Mouse (Mus musculus) CH12.LX (cell line): Measurements from ENCODE around the gene Ppp1r9b. TPM values are rescaled to one million over a fixed set of nuclear protein-coding genes. Genes with fewer than 3 reads are reported as not detected.

Experiments
- DNase-seq: peaks from one replicate; pipeline ENCODE4 v3.0.0-alpha.2; 2013; ENCODE audit errors: extremely low read depth
- H3K27ac ChIP-seq: 2 replicates; pipeline ENCODE4 v1.5.1; 2012; ENCODE audit warnings: low read depth, mild to moderate bottlenecking, control low read depth, moderate library complexity; ENCODE audit not compliant: insufficient read depth
- H3K27me3 ChIP-seq: replicated peaks from 2 replicates; pipeline ENCODE3; 2012; ENCODE audit warnings: inconsistent platforms
- H3K36me3 ChIP-seq, 2 experiments: replicated peaks in 1 of 2; 2 replicates each; pipeline versions ENCODE3 to v1.6.1; 2012; ENCODE audit warnings: inconsistent platforms in 1 of 2, low read length in 1 of 2, mild to moderate bottlenecking in 1 of 2, mixed read lengths in 1 of 2, moderate library complexity in 1 of 2; ENCODE audit not compliant: control insufficient read depth in 1 of 2, insufficient read depth in 1 of 2
- H3K4me1 ChIP-seq, 2 experiments: 2 replicates each; pipeline ENCODE4 v1.6.1; 2012; ENCODE audit warnings: inconsistent platforms in 1 of 2, moderate library complexity in 1 of 2; ENCODE audit not compliant: insufficient read depth in 2 of 2, control insufficient read depth in 1 of 2
- H3K4me2 ChIP-seq: 2 replicates; pipeline ENCODE4 v1.6.1; 2012; ENCODE audit warnings: low read depth, mild to moderate bottlenecking, control low read depth; ENCODE audit not compliant: poor library complexity, insufficient read depth, severe bottlenecking
- H3K4me3 ChIP-seq, 3 experiments: fragments of 150-350 bp in 1 of 3; sonication (generic) in 1 of 3; replicated peaks in 1 of 3; 2 replicates each; pipeline versions ENCODE3 to v1.5.1; 2011 to 2012; ENCODE audit warnings: low read depth in 2 of 3, low read length in 2 of 3, mild to moderate bottlenecking in 2 of 3, moderate library complexity in 2 of 3, control low read depth in 1 of 3, improper control_type of control experiment in 1 of 3, inconsistent platforms in 1 of 3, mixed read lengths in 1 of 3; ENCODE audit not compliant: poor library complexity in 1 of 3
- H3K79me2 ChIP-seq: replicated peaks from 2 replicates; pipeline ENCODE4 v1.6.1; 2012; ENCODE audit warnings: mild to moderate bottlenecking, moderate library complexity; ENCODE audit not compliant: control insufficient read depth, poor library complexity, insufficient read depth, severe bottlenecking; ENCODE audit errors: extremely low read depth
- H3K9ac ChIP-seq: 2 replicates; pipeline ENCODE4 v1.6.1; 2012; ENCODE audit warnings: low read depth, mild to moderate bottlenecking, control low read depth, moderate library complexity; ENCODE audit not compliant: insufficient read depth
- H3K9me3 ChIP-seq: replicated peaks from 2 replicates; pipeline ENCODE3; 2012; ENCODE audit warnings: low read length, inconsistent platforms, mixed read lengths
- CHD2 ChIP-seq: IDR thresholded peaks from 2 replicates; pipeline ENCODE4 v1.6.1; 2011; ENCODE audit warnings: low read length, improper control_type of control experiment
- CTCF ChIP-seq, 2 experiments: IDR thresholded peaks in 1 of 2; conservative IDR thresholded peaks in 1 of 2; 2 replicates each; pipeline ENCODE4 v1.5.1; 2011 to 2012; ENCODE audit warnings: low read depth in 2 of 2, low read length in 2 of 2, improper control_type of control experiment in 1 of 2, inconsistent platforms in 1 of 2, mild to moderate bottlenecking in 1 of 2, moderate library complexity in 1 of 2
- E2F4 ChIP-seq: IDR thresholded peaks from 2 replicates; pipeline ENCODE4 v1.6.1; 2011; ENCODE audit warnings: low read depth, low read length, improper control_type of control experiment; ENCODE audit not compliant: insufficient replicate concordance
- JUN ChIP-seq: IDR thresholded peaks from 2 replicates; pipeline ENCODE4 v1.6.1; 2011; ENCODE audit warnings: low read depth, mild to moderate bottlenecking, low read length, improper control_type of control experiment, moderate library complexity; ENCODE audit not compliant: insufficient read depth
- JUND ChIP-seq: conservative IDR thresholded peaks from 2 replicates; pipeline ENCODE4 v1.6.1; 2011; ENCODE audit warnings: low read depth, low read length, improper control_type of control experiment
- MAX ChIP-seq: IDR thresholded peaks from 2 replicates; pipeline ENCODE4 v1.6.1; 2011; ENCODE audit warnings: low read length, improper control_type of control experiment
- MAZ ChIP-seq: IDR thresholded peaks from 2 replicates; pipeline ENCODE4 v1.6.1; 2012; ENCODE audit warnings: low read depth, mild to moderate bottlenecking, inconsistent platforms, low read length, improper control_type of control experiment, moderate library complexity
- MEF2A ChIP-seq: IDR thresholded peaks from 2 replicates; pipeline ENCODE4 v1.6.1; 2014; ENCODE audit warnings: low read depth, mild to moderate bottlenecking, inconsistent platforms, low read length, improper control_type of control experiment, borderline replicate concordance
- NELFE ChIP-seq: IDR thresholded peaks from 2 replicates; pipeline ENCODE4 v1.6.1; 2011; ENCODE audit warnings: low read depth, low read length, improper control_type of control experiment
- NRF1 ChIP-seq: IDR thresholded peaks from 2 replicates; pipeline ENCODE4 v1.6.1; 2014; ENCODE audit warnings: low read depth, mild to moderate bottlenecking, inconsistent platforms, low read length, improper control_type of control experiment, moderate library complexity
- POLR2A ChIP-seq: IDR thresholded peaks from 2 replicates; pipeline ENCODE4 v1.6.1; 2011; ENCODE audit warnings: low read depth, mild to moderate bottlenecking, improper control_type of control experiment, low read length
- RCOR1 ChIP-seq: conservative IDR thresholded peaks from 2 replicates; pipeline ENCODE4 v1.6.1; 2012; ENCODE audit warnings: low read depth, mild to moderate bottlenecking, inconsistent platforms, low read length, improper control_type of control experiment
- TBP ChIP-seq: conservative IDR thresholded peaks from 2 replicates; pipeline ENCODE4 v1.6.1; 2011; ENCODE audit warnings: low read depth, low read length, improper control_type of control experiment
- TCF12 ChIP-seq: IDR thresholded peaks from 2 replicates; pipeline ENCODE4 v1.6.1; 2014; ENCODE audit warnings: low read depth, mild to moderate bottlenecking, inconsistent platforms, low read length, improper control_type of control experiment
- UBTF ChIP-seq: IDR thresholded peaks from 2 replicates; pipeline ENCODE4 v1.6.1; 2012; ENCODE audit warnings: low read depth, mild to moderate bottlenecking, inconsistent platforms, low read length, improper control_type of control experiment, moderate library complexity
- ZC3H11A ChIP-seq: IDR thresholded peaks from 2 replicates; pipeline ENCODE4 v1.6.1; 2012; ENCODE audit warnings: low read depth, mild to moderate bottlenecking, inconsistent platforms, low read length, improper control_type of control experiment
- ZMIZ1 ChIP-seq: IDR thresholded peaks from 2 replicates; pipeline ENCODE4 v1.6.1; 2012; ENCODE audit warnings: low read depth, mild to moderate bottlenecking, inconsistent platforms, low read length, improper control_type of control experiment
- dilution Hi-C: fragments of 300-500 bp; cut with MboI; formaldehyde crosslinking; loops from 2 replicates; pipeline ENCODE4 v1.14.3; 2020; ENCODE audit warnings: low sequenced_read_pairs; ENCODE audit not compliant: extremely low pct_unique_long_range_greater_than_20kb, extremely low pct_ligation_motif_present
- in situ Hi-C: fragments of 300-500 bp; cut with MboI; formaldehyde crosslinking; loops from 3 replicates; pipeline ENCODE4 v1.14.3; 2019; ENCODE audit warnings: low sequenced_read_pairs, low pct_ligation_motif_present, low pct_unique_long_range_greater_than_20kb, mixed read lengths
- polyA plus RNA-seq: library from polyadenylated mRNA; unstranded; fragments of >175 nt; gene quantifications from 2 replicates; pipeline ENCODE4 v1.2.1, GENCODE M21; 2012; ENCODE audit warnings: low read depth; ENCODE audit not compliant: insufficient read length
- total RNA-seq, 2 experiments: library from RNA; depleted of rRNA; stranded (reverse); fragments of 300-350 nt in 1 of 2; fragments of >200 nt in 1 of 2; gene quantifications; 2 replicates each; pipeline ENCODE4 v1.2.3; 2012 to 2014

Ppp1r9b gene
- total and polyA plus RNA-seq, 3 experiments: 7.8 to 21.8 (median 21.2) TPM

- no peak overlapping the region for H3K4me3 ChIP-seq
- no peak for DNase-seq
- H3K4me1 ChIP-seq: peaks cover 21 to 47% of the 10 kb centered on the region in 2 experiments
- H3K9me3 ChIP-seq: peaks cover 14% of the 10 kb centered on the region
- no peak overlapping the region for H3K9ac ChIP-seq
- peaks cover 88% of the 10 kb centered on the region for H3K27me3 ChIP-seq
- no peaks in the 10 kb centered on the region for H3K36me3 ChIP-seq
- in situ Hi-C loops (no loop called here), dilution Hi-C loops (no loop called here)
- no peak overlapping the region for H3K27ac ChIP-seq
- no peak overlapping the region for H3K4me2 ChIP-seq
- H3K79me2 ChIP-seq: no peaks in the 10 kb centered on the region
- TF ChIP-seq NRF1: no peak
- TF ChIP-seq ZC3H11A: no peak
- no peak for TF ChIP-seq POLR2A
- TF ChIP-seq UBTF: no peak
- TF ChIP-seq RCOR1: no peak
- TF ChIP-seq CTCF (conservative IDR thresholded peaks at IDR 0.05 in 1 of 2, IDR thresholded peaks at IDR 0.05 in 1 of 2; ENCODE audit: low read depth in 2 of 2, low read length in 2 of 2): no peak
- TF ChIP-seq TBP: no peak
- no peak for TF ChIP-seq MAZ
- TF ChIP-seq JUND: no peak
Observed at GRCm38 (mm10) chr11:95023481-95023880, 32.6 kb downstream of the Ppp1r9b start.

DNA sequence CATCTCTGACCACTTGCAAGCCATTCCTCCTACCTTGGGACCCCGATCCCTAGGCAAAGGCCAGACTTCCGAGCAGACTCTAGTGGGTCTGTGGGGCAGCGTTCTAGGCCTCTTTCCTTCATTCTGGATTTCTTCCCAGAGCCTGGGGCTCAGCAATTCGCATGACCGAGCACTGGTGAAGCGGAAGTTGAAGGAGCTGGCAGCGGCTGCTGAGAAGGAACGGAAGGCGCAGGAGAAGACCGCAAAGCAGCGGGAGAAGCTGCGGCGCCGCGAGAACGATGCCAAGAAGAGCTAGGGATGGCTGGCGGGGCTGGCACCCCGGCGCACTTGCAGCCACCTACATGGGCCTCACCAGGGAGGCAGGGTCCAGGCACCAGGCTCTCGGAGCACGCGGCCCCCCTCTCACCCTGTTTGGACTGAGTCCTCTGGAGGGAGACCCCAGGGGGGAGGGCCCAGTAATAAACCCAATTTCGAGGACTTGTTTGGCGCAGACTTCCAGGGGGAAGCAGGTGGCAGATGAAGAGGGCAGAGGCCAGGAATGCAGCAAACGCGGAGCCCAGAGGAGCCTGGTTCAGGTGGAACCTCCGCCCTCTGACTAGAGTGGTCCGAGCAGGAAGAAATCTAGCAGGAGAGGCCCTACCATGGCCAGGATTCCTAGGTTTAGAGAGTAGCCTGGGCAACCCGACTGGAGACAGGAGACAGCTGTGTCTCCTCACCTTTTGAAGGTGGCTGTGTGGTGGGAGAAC is 33.8 kb downstream of the Ppp1r9b start:
- peaks cover 14% of the 10 kb centered on the region for H3K9me3 ChIP-seq
- no peaks in the 10 kb centered on the region for H3K36me3 ChIP-seq
- peaks cover 21 to 47% of the 10 kb centered on the region in 2 experiments for H3K4me1 ChIP-seq
- in situ Hi-C loops (no loop called here), dilution Hi-C loops (no loop called here)
- H3K9ac ChIP-seq: no peak overlapping the region
- H3K79me2 ChIP-seq: no peaks in the 10 kb centered on the region
- H3K4me2 ChIP-seq: no peak overlapping the region
- no peak overlapping the region for H3K27ac ChIP-seq
- no peak for DNase-seq
- H3K4me3 ChIP-seq: no peak overlapping the region
- peaks cover 84% of the 10 kb centered on the region for H3K27me3 ChIP-seq
- TF ChIP-seq CHD2 (no peak), MEF2A (no peak), NRF1 (no peak), JUND (no peak), ZC3H11A (no peak), JUN (no peak), E2F4 (no peak), ZMIZ1 (no peak), MAX (no peak), TCF12 (no peak), NELFE (no peak)
